Mouse (Mus musculus): ENCODE data around the gene Trappc13.
"Not testable (repeated sequence)": the region's sequence is repeated elsewhere in the genome, so short reads cannot be mapped to it uniquely, and the experiment has no call there.

Trappc13 gene

GRCm38 (mm10) chr13:104177796-104178649 is at the start of gene Trappc13:
Trappc13 (minus strand) TSS chr13:104178469.
- DNase-seq (ENCODE audit: extremely low read depth, insufficient read length, low spot score) = peak; percentile 66

GRCm38 (mm10) chr13:104227478-104227877 is 49.2 kb upstream of the Trappc13 start:
- peak; percentile 1 for DNase-seq (ENCODE audit: extremely low read depth, insufficient read length, low spot score)

GRCm38 (mm10) chr13:104204313-104204712 is 26.0 kb upstream of the Trappc13 start:
- DNase-seq (ENCODE audit: extremely low read depth, insufficient read length, low spot score) = no peak

GRCm38 (mm10) chr13:104195891-104196290 is 17.6 kb upstream of the Trappc13 start:
- not testable (repeated sequence) for DNase-seq (ENCODE audit: extremely low read depth, insufficient read length, low spot score)

GRCm38 (mm10) chr13:104187357-104187756 is 9.1 kb upstream of the Trappc13 start:
- DNase-seq (ENCODE audit: extremely low read depth, insufficient read length, low spot score) = no peak

GRCm38 (mm10) chr13:104179176-104179888 is 1.1 kb upstream of the Trappc13 start:
- no peak for DNase-seq (ENCODE audit: extremely low read depth, insufficient read length, low spot score)

GRCm38 (mm10) chr13:104178650-104179121 is 417 bp upstream of the Trappc13 start, which contains the start of gene Trim23:
Trim23 (plus strand) TSS chr13:104178797.
- DNase-seq (ENCODE audit: extremely low read depth, insufficient read length, low spot score) = peak; percentile 92

- no peak for DNase-seq (ENCODE audit: extremely low read depth, insufficient read length, low spot score)
Measured at GRCm38 (mm10) chr13:104176874-104177273, 1.4 kb downstream of the Trappc13 start.

GRCm38 (mm10) chr13:104172498-104172897 is 5.8 kb downstream of the Trappc13 start:
- DNase-seq (ENCODE audit: extremely low read depth, insufficient read length, low spot score) = no peak

GRCm38 (mm10) chr13:104171711-104172110 is 6.6 kb downstream of the Trappc13 start:
- no peak for DNase-seq (ENCODE audit: extremely low read depth, insufficient read length, low spot score)

- DNase-seq (ENCODE audit: extremely low read depth, insufficient read length, low spot score) = no peak
Measured at GRCm38 (mm10) chr13:104155686-104156085, 22.6 kb downstream of the Trappc13 start.

GRCm38 (mm10) chr13:104155106-104155505 is 23.2 kb downstream of the Trappc13 start:
- no peak for DNase-seq (ENCODE audit: extremely low read depth, insufficient read length, low spot score)

- no peak for DNase-seq (ENCODE audit: extremely low read depth, insufficient read length, low spot score)
Measured at GRCm38 (mm10) chr13:104154180-104154579, 24.1 kb downstream of the Trappc13 start.

GRCm38 (mm10) chr13:104145646-104146045 is 32.6 kb downstream of the Trappc13 start:
- DNase-seq (ENCODE audit: extremely low read depth, insufficient read length, low spot score) = no peak

GRCm38 (mm10) chr13:104144871-104145270 is 33.4 kb downstream of the Trappc13 start:
- no peak for DNase-seq (ENCODE audit: extremely low read depth, insufficient read length, low spot score)

- peak; percentile 27 for DNase-seq (ENCODE audit: extremely low read depth, insufficient read length, low spot score)
Measured at GRCm38 (mm10) chr13:104139369-104140209, 38.7 kb downstream of the Trappc13 start.

GRCm38 (mm10) chr13:104134510-104135085 is 43.7 kb downstream of the Trappc13 start:
- DNase-seq (ENCODE audit: extremely low read depth, insufficient read length, low spot score) = no peak

- DNase-seq (ENCODE audit: extremely low read depth, insufficient read length, low spot score) = no peak
Measured at GRCm38 (mm10) chr13:104132561-104132960, 45.7 kb downstream of the Trappc13 start.

GRCm38 (mm10) chr13:104123662-104124381 is 54.4 kb downstream of the Trappc13 start:
- DNase-seq (ENCODE audit: extremely low read depth, insufficient read length, low spot score) = no peak

Measured in 3134 (cell line).